In the genomic region with DNA sequence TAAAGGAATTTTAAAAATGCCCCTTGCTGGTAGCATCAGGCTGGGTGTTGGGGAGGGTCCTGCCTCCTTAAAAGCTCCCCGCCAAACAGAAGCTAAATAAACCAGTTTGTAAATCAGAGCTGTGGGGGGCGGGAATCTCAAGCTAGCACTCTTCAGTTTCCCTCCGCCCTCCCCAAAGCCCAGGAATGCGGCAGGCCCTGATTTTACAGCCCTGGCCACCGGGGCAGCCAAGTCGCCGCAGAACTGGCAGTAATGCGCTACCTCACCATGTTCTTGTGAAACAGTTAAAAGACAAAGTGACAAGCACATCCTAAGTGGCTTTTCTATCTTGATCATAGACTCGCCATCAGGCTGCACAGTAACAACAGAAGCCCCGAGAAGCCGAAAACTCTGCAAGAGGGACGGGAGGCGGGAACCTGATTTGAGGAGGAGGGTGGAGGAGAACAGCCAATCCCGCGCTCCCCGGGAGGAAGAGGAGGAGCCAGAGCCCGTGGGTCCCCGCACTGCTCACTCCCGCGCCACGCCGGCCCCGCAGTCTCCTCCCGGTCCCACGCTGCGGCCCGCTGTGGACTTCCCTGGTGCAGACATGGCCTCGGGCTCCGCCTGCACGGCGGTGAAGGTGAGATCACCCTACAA, we compare ENCODE assay signal across 8 mouse cellular contexts. TPM values are rescaled to one million over a fixed set of nuclear protein-coding genes. Genes with fewer than 3 reads are reported as not detected.
A peak's percentile ranks its signal among the peaks of the same experiment; 100 is the strongest.
DNase-seq lines count a peak whose midpoint lies in the region; ATAC-seq and TF ChIP-seq lines count a peak whose summit lies in the region.

Mtap (plus strand) TSS at position 217 of the 636 bp plus-strand sequence.

- TF ChIP-seq CTCF in bone marrow, adult 2 months (IDR thresholded peaks at IDR 0.05; ENCODE audit: control insufficient read depth, insufficient read depth, low read length) = no peak

- 1% methylated on average over 31 of the region's 31 CpGs for WGBS in bone marrow, adult 2 months
- WGBS in embryonic facial prominence, embryonic 15.5 days = under 1% methylated on average over 31 of the region's 31 CpGs
- under 1% methylated on average over 31 of the region's 31 CpGs for WGBS in heart, embryonic 12.5 days
- WGBS in kidney, embryonic 16.5 days = under 1% methylated on average over 31 of the region's 31 CpGs
- WGBS in stomach, embryonic 16.5 days = under 1% methylated on average over 31 of the region's 31 CpGs

- H3K27ac ChIP-seq in bone marrow, adult 2 months (ENCODE audit: control insufficient read depth, insufficient read depth, low read depth, low read length, poor library complexity) = peak within 1 kb of the TSS; percentile 49
- H3K27ac ChIP-seq in embryonic facial prominence, embryonic 15.5 days (replicated peaks) = peak within 1 kb of the TSS; percentile 85
- peak within 1 kb of the TSS; percentile 90 for H3K27ac ChIP-seq in heart, embryonic 12.5 days (ENCODE audit: poor library complexity, severe bottlenecking)
- peak within 1 kb of the TSS; percentile 91 for H3K27ac ChIP-seq in kidney, embryonic 16.5 days (ENCODE audit: low read length)
- H3K27ac ChIP-seq in stomach, embryonic 16.5 days (ENCODE audit: low read length) = peak within 1 kb of the TSS; percentile 90

- peak within 1 kb of the TSS; percentile 63 for H3K9ac ChIP-seq in embryonic facial prominence, embryonic 15.5 days
- H3K9ac ChIP-seq in heart, embryonic 12.5 days = peak within 1 kb of the TSS; percentile 95
- peak within 1 kb of the TSS; percentile 93 for H3K9ac ChIP-seq in kidney, embryonic 16.5 days (replicated peaks; ENCODE audit: low read length)
- peak within 1 kb of the TSS; percentile 85 for H3K9ac ChIP-seq in stomach, embryonic 16.5 days (ENCODE audit: low read length)

- ATAC-seq in embryonic facial prominence, embryonic 15.5 days (ENCODE audit: insufficient number of reproducible peaks, low FRiP score, low TSS enrichment, low read depth) = peak; percentile 94
- peak; percentile 89 for ATAC-seq in heart, embryonic 12.5 days (ENCODE audit: insufficient number of reproducible peaks, low FRiP score)
- peak; percentile 95 for ATAC-seq in kidney, embryonic 16.5 days (ENCODE audit: low FRiP score, low TSS enrichment)
- peak; percentile 88 for ATAC-seq in monocyte, adult 5-6 weeks (replicated peaks; ENCODE audit: insufficient number of reproducible peaks, low FRiP score, low TSS enrichment, poor library complexity, severe bottlenecking)
- peak; percentile 92 for ATAC-seq in stomach, embryonic 16.5 days (ENCODE audit: insufficient read depth, low FRiP score)

- H3K36me3 ChIP-seq in embryonic facial prominence, embryonic 15.5 days = no peaks in the 10 kb centered on the region
- H3K36me3 ChIP-seq in heart, embryonic 12.5 days = no peaks in the 10 kb centered on the region
- no peaks in the 10 kb centered on the region for H3K36me3 ChIP-seq in kidney, embryonic 16.5 days (ENCODE audit: insufficient read depth, low read length)
- no peaks in the 10 kb centered on the region for H3K36me3 ChIP-seq in stomach, embryonic 16.5 days (ENCODE audit: control insufficient read depth, insufficient read depth, low read length)

- DNase-seq in B cell, adult 2 months = peak; percentile 76 to 77
- DNase-seq in liver = peak; percentile 78

- no peak for TF ChIP-seq POLR2A in bone marrow, adult 2 months (IDR thresholded peaks at IDR 0.05; ENCODE audit: borderline replicate concordance, control insufficient read depth, low read depth, low read length)

- no peaks in the 10 kb centered on the region for H3K4me1 ChIP-seq in bone marrow, adult 2 months (ENCODE audit: control insufficient read depth, insufficient read depth, low read length)
- peaks cover 34% of the 10 kb centered on the region for H3K4me1 ChIP-seq in embryonic facial prominence, embryonic 15.5 days
- H3K4me1 ChIP-seq in heart, embryonic 12.5 days (replicated peaks) = peaks cover 37% of the 10 kb centered on the region
- H3K4me1 ChIP-seq in kidney, embryonic 16.5 days (ENCODE audit: insufficient read depth, low read length) = peaks cover 37% of the 10 kb centered on the region
- peaks cover 18% of the 10 kb centered on the region for H3K4me1 ChIP-seq in stomach, embryonic 16.5 days (ENCODE audit: control insufficient read depth, insufficient read depth, low read length)

- H3K4me3 ChIP-seq in bone marrow, adult 2 months (replicated peaks; ENCODE audit: control insufficient read depth, low read depth, low read length) = peak within 1 kb of the TSS; percentile 71
- peak within 1 kb of the TSS; percentile 75 for H3K4me3 ChIP-seq in embryonic facial prominence, embryonic 15.5 days (replicated peaks)
- peak within 1 kb of the TSS; percentile 87 for H3K4me3 ChIP-seq in heart, embryonic 12.5 days
- H3K4me3 ChIP-seq in kidney, embryonic 16.5 days (ENCODE audit: low read length) = peak within 1 kb of the TSS; percentile 92
- peak within 1 kb of the TSS; percentile 79 for H3K4me3 ChIP-seq in stomach, embryonic 16.5 days (replicated peaks; ENCODE audit: low read length)

- no peaks in the 10 kb centered on the region for H3K27me3 ChIP-seq in embryonic facial prominence, embryonic 15.5 days
- H3K27me3 ChIP-seq in heart, embryonic 12.5 days (replicated peaks) = no peaks in the 10 kb centered on the region
- no peaks in the 10 kb centered on the region for H3K27me3 ChIP-seq in kidney, embryonic 16.5 days (ENCODE audit: insufficient read depth, low read length)
- no peaks in the 10 kb centered on the region for H3K27me3 ChIP-seq in stomach, embryonic 16.5 days (ENCODE audit: control insufficient read depth, insufficient read depth, low read length)

- H3K9me3 ChIP-seq in embryonic facial prominence, embryonic 15.5 days (replicated peaks) = no peaks in the 10 kb centered on the region
- no peaks in the 10 kb centered on the region for H3K9me3 ChIP-seq in heart, embryonic 12.5 days (replicated peaks)
- no peaks in the 10 kb centered on the region for H3K9me3 ChIP-seq in kidney, embryonic 16.5 days (ENCODE audit: low read length)
- no peaks in the 10 kb centered on the region for H3K9me3 ChIP-seq in stomach, embryonic 16.5 days (replicated peaks; ENCODE audit: control insufficient read depth, low read length)

- H3K4me2 ChIP-seq in embryonic facial prominence, embryonic 15.5 days (replicated peaks) = peak within 1 kb of the TSS; percentile 81
- peak within 1 kb of the TSS; percentile 83 for H3K4me2 ChIP-seq in heart, embryonic 12.5 days
- H3K4me2 ChIP-seq in kidney, embryonic 16.5 days (replicated peaks; ENCODE audit: low read depth, low read length) = peak within 1 kb of the TSS; percentile 83
- peak within 1 kb of the TSS; percentile 77 for H3K4me2 ChIP-seq in stomach, embryonic 16.5 days (ENCODE audit: low read depth, low read length)

RNA-seq across cellular contexts. Expression of gene Mtap, which starts in this region (rescaled TPM):
- 2.9 and 7.2 TPM in 2 replicates for polyA plus RNA-seq in bone marrow, adult 2 months (2011; ENCODE audit: insufficient read depth, insufficient read length, low replicate concordance, missing spikeins)
- 59.0 and 64.2 TPM in 2 replicates for polyA plus RNA-seq in embryonic facial prominence, embryonic 15.5 days (2015; fragmentation: Nextera tagmentation; extraction: Ambion mirVana)
- 72.8 and 73.2 TPM in 2 replicates for polyA plus RNA-seq in heart, embryonic 12.5 days (2016; fragmentation: Nextera tagmentation; extraction: Ambion mirVana)
- polyA plus RNA-seq in kidney, embryonic 16.5 days (2015; fragmentation: Nextera tagmentation; extraction: Ambion mirVana) = 72.0 and 73.3 TPM in 2 replicates
- total RNA-seq in monocyte, adult 5-6 weeks (2017) = 12.1 to 25.9 TPM (median 24.6 TPM) in 3 replicates
- 52.3 and 53.8 TPM in 2 replicates for polyA plus RNA-seq in stomach, embryonic 16.5 days (2015; fragmentation: Nextera tagmentation; extraction: Ambion mirVana)

Comparison
In these comparisons a context has a peak if more than half of its experiments do, and no peak if none do; other contexts are left out.
1. Peak in every context shown above with its lines: DNase-seq, ATAC-seq, H3K4me3 ChIP-seq and H3K27ac ChIP-seq.